Mouse (Mus musculus) CH12.LX (cell line): ENCODE measurements at regions not wholly inside any gene's neighbourhood (a gene's known extent, or its start where the extent isn't known, plus 50 kb on each side); places are given as distances from the start of the nearest gene placed in this dataset.

Experiments used
- DNase-seq: peaks from one replicate; pipeline ENCODE4 v3.0.0-alpha.2; 2013; ENCODE audit errors: extremely low read depth
- H3K27ac ChIP-seq: 2 replicates; pipeline ENCODE4 v1.5.1; 2012; ENCODE audit warnings: low read depth, mild to moderate bottlenecking, control low read depth, moderate library complexity; ENCODE audit not compliant: insufficient read depth
- H3K27me3 ChIP-seq: replicated peaks from 2 replicates; pipeline ENCODE3; 2012; ENCODE audit warnings: inconsistent platforms
- H3K36me3 ChIP-seq, 2 experiments: replicated peaks in 1 of 2; 2 replicates each; pipeline versions ENCODE3 to v1.6.1; 2012; ENCODE audit warnings: inconsistent platforms in 1 of 2, low read length in 1 of 2, mild to moderate bottlenecking in 1 of 2, mixed read lengths in 1 of 2, moderate library complexity in 1 of 2; ENCODE audit not compliant: control insufficient read depth in 1 of 2, insufficient read depth in 1 of 2
- H3K4me1 ChIP-seq, 2 experiments: 2 replicates each; pipeline ENCODE4 v1.6.1; 2012; ENCODE audit warnings: inconsistent platforms in 1 of 2, moderate library complexity in 1 of 2; ENCODE audit not compliant: insufficient read depth in 2 of 2, control insufficient read depth in 1 of 2
- H3K4me2 ChIP-seq: 2 replicates; pipeline ENCODE4 v1.6.1; 2012; ENCODE audit warnings: low read depth, mild to moderate bottlenecking, control low read depth; ENCODE audit not compliant: poor library complexity, insufficient read depth, severe bottlenecking
- H3K4me3 ChIP-seq, 3 experiments: fragments of 150-350 bp in 1 of 3; sonication (generic) in 1 of 3; replicated peaks in 1 of 3; 2 replicates each; pipeline versions ENCODE3 to v1.5.1; 2011 to 2012; ENCODE audit warnings: low read depth in 2 of 3, low read length in 2 of 3, mild to moderate bottlenecking in 2 of 3, moderate library complexity in 2 of 3, control low read depth in 1 of 3, improper control_type of control experiment in 1 of 3, inconsistent platforms in 1 of 3, mixed read lengths in 1 of 3; ENCODE audit not compliant: poor library complexity in 1 of 3
- H3K79me2 ChIP-seq: replicated peaks from 2 replicates; pipeline ENCODE4 v1.6.1; 2012; ENCODE audit warnings: mild to moderate bottlenecking, moderate library complexity; ENCODE audit not compliant: control insufficient read depth, poor library complexity, insufficient read depth, severe bottlenecking; ENCODE audit errors: extremely low read depth
- H3K9ac ChIP-seq: 2 replicates; pipeline ENCODE4 v1.6.1; 2012; ENCODE audit warnings: low read depth, mild to moderate bottlenecking, control low read depth, moderate library complexity; ENCODE audit not compliant: insufficient read depth
- H3K9me3 ChIP-seq: replicated peaks from 2 replicates; pipeline ENCODE3; 2012; ENCODE audit warnings: low read length, inconsistent platforms, mixed read lengths
- BHLHE40 ChIP-seq: IDR thresholded peaks from 2 replicates; pipeline ENCODE4 v1.6.1; 2011; ENCODE audit warnings: mild to moderate bottlenecking, low read depth, low read length, improper control_type of control experiment
- CHD2 ChIP-seq: IDR thresholded peaks from 2 replicates; pipeline ENCODE4 v1.6.1; 2011; ENCODE audit warnings: low read length, improper control_type of control experiment
- CTCF ChIP-seq, 2 experiments: IDR thresholded peaks in 1 of 2; conservative IDR thresholded peaks in 1 of 2; 2 replicates each; pipeline ENCODE4 v1.5.1; 2011 to 2012; ENCODE audit warnings: low read depth in 2 of 2, low read length in 2 of 2, improper control_type of control experiment in 1 of 2, inconsistent platforms in 1 of 2, mild to moderate bottlenecking in 1 of 2, moderate library complexity in 1 of 2
- E2F4 ChIP-seq: IDR thresholded peaks from 2 replicates; pipeline ENCODE4 v1.6.1; 2011; ENCODE audit warnings: low read depth, low read length, improper control_type of control experiment; ENCODE audit not compliant: insufficient replicate concordance
- ELF1 ChIP-seq: IDR thresholded peaks from 2 replicates; pipeline ENCODE4 v1.6.1; 2014; ENCODE audit warnings: low read depth, mild to moderate bottlenecking, inconsistent platforms, low read length, improper control_type of control experiment
- EP300 ChIP-seq: IDR thresholded peaks from 2 replicates; pipeline ENCODE4 v1.6.1; 2011; ENCODE audit warnings: low read length, improper control_type of control experiment
- ETS1 ChIP-seq: conservative IDR thresholded peaks from 2 replicates; pipeline ENCODE4 v1.6.1; 2012; ENCODE audit warnings: low read depth, mild to moderate bottlenecking, inconsistent platforms, low read length, improper control_type of control experiment, moderate library complexity
- GABPA ChIP-seq: IDR thresholded peaks from 2 replicates; pipeline ENCODE4 v1.6.1; 2012; ENCODE audit warnings: low read depth, low read length, improper control_type of control experiment, inconsistent platforms; ENCODE audit not compliant: insufficient replicate concordance
- HCFC1 ChIP-seq: IDR thresholded peaks from 2 replicates; pipeline ENCODE4 v1.6.1; 2012; ENCODE audit warnings: low read depth, mild to moderate bottlenecking, inconsistent platforms, low read length, improper control_type of control experiment
- IRF4 ChIP-seq: IDR thresholded peaks from 2 replicates; pipeline ENCODE4 v1.6.1; 2014; ENCODE audit warnings: low read depth, mild to moderate bottlenecking, inconsistent platforms, low read length, improper control_type of control experiment
- JUN ChIP-seq: IDR thresholded peaks from 2 replicates; pipeline ENCODE4 v1.6.1; 2011; ENCODE audit warnings: low read depth, mild to moderate bottlenecking, low read length, improper control_type of control experiment, moderate library complexity; ENCODE audit not compliant: insufficient read depth
- JUND ChIP-seq: conservative IDR thresholded peaks from 2 replicates; pipeline ENCODE4 v1.6.1; 2011; ENCODE audit warnings: low read depth, low read length, improper control_type of control experiment
- KAT2A ChIP-seq: IDR thresholded peaks from 2 replicates; pipeline ENCODE4 v1.6.1; 2012; ENCODE audit warnings: low read length, improper control_type of control experiment, inconsistent platforms; ENCODE audit not compliant: insufficient replicate concordance
- MAFK ChIP-seq: IDR thresholded peaks from 2 replicates; pipeline ENCODE4 v1.6.1; 2011; ENCODE audit warnings: low read length, improper control_type of control experiment; ENCODE audit not compliant: insufficient replicate concordance
- MAX ChIP-seq: IDR thresholded peaks from 2 replicates; pipeline ENCODE4 v1.6.1; 2011; ENCODE audit warnings: low read length, improper control_type of control experiment
- MAZ ChIP-seq: IDR thresholded peaks from 2 replicates; pipeline ENCODE4 v1.6.1; 2012; ENCODE audit warnings: low read depth, mild to moderate bottlenecking, inconsistent platforms, low read length, improper control_type of control experiment, moderate library complexity
- MEF2A ChIP-seq: IDR thresholded peaks from 2 replicates; pipeline ENCODE4 v1.6.1; 2014; ENCODE audit warnings: low read depth, mild to moderate bottlenecking, inconsistent platforms, low read length, improper control_type of control experiment, borderline replicate concordance
- MXI1 ChIP-seq: IDR thresholded peaks from 2 replicates; pipeline ENCODE4 v1.6.1; 2011; ENCODE audit warnings: mild to moderate bottlenecking, low read depth, low read length, improper control_type of control experiment
- MYC ChIP-seq: IDR thresholded peaks from 2 replicates; pipeline ENCODE4 v1.6.1; 2011; ENCODE audit warnings: low read depth, mild to moderate bottlenecking, improper control_type of control experiment, low read length
- NELFE ChIP-seq: IDR thresholded peaks from 2 replicates; pipeline ENCODE4 v1.6.1; 2011; ENCODE audit warnings: low read depth, low read length, improper control_type of control experiment
- NRF1 ChIP-seq: IDR thresholded peaks from 2 replicates; pipeline ENCODE4 v1.6.1; 2014; ENCODE audit warnings: low read depth, mild to moderate bottlenecking, inconsistent platforms, low read length, improper control_type of control experiment, moderate library complexity
- POLR2A ChIP-seq: IDR thresholded peaks from 2 replicates; pipeline ENCODE4 v1.6.1; 2011; ENCODE audit warnings: low read depth, mild to moderate bottlenecking, improper control_type of control experiment, low read length
- POLR2AphosphoS2 ChIP-seq: IDR thresholded peaks from 2 replicates; pipeline ENCODE4 v1.6.1; 2011; ENCODE audit warnings: low read depth, low read length, improper control_type of control experiment
- RAD21 ChIP-seq: IDR thresholded peaks from 2 replicates; pipeline ENCODE4 v1.6.1; 2011; ENCODE audit warnings: low read depth, mild to moderate bottlenecking, low read length, improper control_type of control experiment, moderate library complexity
- SIN3A ChIP-seq: IDR thresholded peaks from 2 replicates; pipeline ENCODE4 v1.6.1; 2012; ENCODE audit warnings: low read length, improper control_type of control experiment, inconsistent platforms
- SMC3 ChIP-seq: IDR thresholded peaks from 2 replicates; pipeline ENCODE4 v1.6.1; 2011; ENCODE audit warnings: low read depth, low read length, improper control_type of control experiment
- UBTF ChIP-seq: IDR thresholded peaks from 2 replicates; pipeline ENCODE4 v1.6.1; 2012; ENCODE audit warnings: low read depth, mild to moderate bottlenecking, inconsistent platforms, low read length, improper control_type of control experiment, moderate library complexity
- USF1 ChIP-seq: IDR thresholded peaks from 2 replicates; pipeline ENCODE4 v1.6.1; 2014; ENCODE audit warnings: low read depth, mild to moderate bottlenecking, inconsistent platforms, low read length, improper control_type of control experiment
- USF2 ChIP-seq: conservative IDR thresholded peaks from 2 replicates; pipeline ENCODE4 v1.6.1; 2011; ENCODE audit warnings: low read depth, low read length, improper control_type of control experiment
- ZC3H11A ChIP-seq: IDR thresholded peaks from 2 replicates; pipeline ENCODE4 v1.6.1; 2012; ENCODE audit warnings: low read depth, mild to moderate bottlenecking, inconsistent platforms, low read length, improper control_type of control experiment
- ZKSCAN1 ChIP-seq: IDR thresholded peaks from 2 replicates; pipeline ENCODE4 v1.6.1; 2012; ENCODE audit warnings: low read depth, inconsistent platforms, low read length, improper control_type of control experiment, borderline replicate concordance
- ZMIZ1 ChIP-seq: IDR thresholded peaks from 2 replicates; pipeline ENCODE4 v1.6.1; 2012; ENCODE audit warnings: low read depth, mild to moderate bottlenecking, inconsistent platforms, low read length, improper control_type of control experiment
- ZNF384 ChIP-seq: IDR thresholded peaks from 2 replicates; pipeline ENCODE4 v1.6.1; 2012; ENCODE audit warnings: low read depth, low read length, improper control_type of control experiment, inconsistent platforms
- dilution Hi-C: fragments of 300-500 bp; cut with MboI; formaldehyde crosslinking; loops from 2 replicates; pipeline ENCODE4 v1.14.3; 2020; ENCODE audit warnings: low sequenced_read_pairs; ENCODE audit not compliant: extremely low pct_unique_long_range_greater_than_20kb, extremely low pct_ligation_motif_present
- in situ Hi-C: fragments of 300-500 bp; cut with MboI; formaldehyde crosslinking; loops from 3 replicates; pipeline ENCODE4 v1.14.3; 2019; ENCODE audit warnings: low sequenced_read_pairs, low pct_ligation_motif_present, low pct_unique_long_range_greater_than_20kb, mixed read lengths

DNA sequence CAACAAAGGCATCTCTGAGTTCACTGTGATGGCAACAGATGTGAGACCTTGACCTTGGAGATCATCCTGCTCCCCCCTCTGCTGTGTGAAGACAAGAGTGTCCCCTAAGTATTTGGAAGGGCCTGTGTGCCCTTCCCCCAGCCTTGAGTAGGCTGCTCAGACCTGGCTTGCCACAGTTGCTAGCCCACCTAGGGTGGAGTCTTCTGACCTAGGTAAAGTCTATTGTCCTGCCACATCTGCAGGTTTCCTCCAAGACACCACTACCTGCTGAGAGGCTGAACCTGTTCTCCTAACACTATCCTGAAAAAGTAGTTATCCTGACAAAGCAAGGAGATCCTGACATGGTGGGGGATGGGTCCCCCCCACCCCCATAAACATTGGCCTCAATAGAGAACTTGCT is 840.7 kb downstream of the Gm6685 start:
- in situ Hi-C loops = no loop called here
- Histone ChIP-seq H3K4me3 (no peak overlapping the region), H3K36me3 (no peaks in the 10 kb centered on the region), H3K9me3 (no peaks in the 10 kb centered on the region), H3K4me1 (no peaks in the 10 kb centered on the region), H3K27me3 (no peaks in the 10 kb centered on the region), H3K9ac (no peak overlapping the region), H3K27ac (no peak overlapping the region), H3K79me2 (no peaks in the 10 kb centered on the region), H3K4me2 (no peak overlapping the region)
- DNase-seq = no peak
- no peak for TF ChIP-seq CTCF (conservative IDR thresholded peaks at IDR 0.05 in 1 of 2, IDR thresholded peaks at IDR 0.05 in 1 of 2; ENCODE audit: low read depth in 2 of 2, low read length in 2 of 2)
- TF ChIP-seq MEF2A = no peak
- no peak for TF ChIP-seq IRF4
- no peak for TF ChIP-seq ZC3H11A
- TF ChIP-seq BHLHE40 = no peak
- no peak for TF ChIP-seq E2F4
- TF ChIP-seq RAD21 = no peak
- no peak for TF ChIP-seq ZNF384
- no peak for TF ChIP-seq ZKSCAN1
- no peak for TF ChIP-seq UBTF
- no peak for TF ChIP-seq SMC3
- TF ChIP-seq GABPA = no peak
- no peak for TF ChIP-seq JUN
- no peak for TF ChIP-seq EP300
- TF ChIP-seq NELFE = no peak
- no peak for TF ChIP-seq KAT2A
- no peak for TF ChIP-seq ELF1
- dilution Hi-C loops = no loop called here

- Histone ChIP-seq H3K4me3 (no peak overlapping the region), H3K36me3 (no peaks in the 10 kb centered on the region), H3K4me1 (peaks cover 0 to 11% of the 10 kb centered on the region in 2 experiments; a peak in 2 of 4 replicates), H3K27me3 (no peaks in the 10 kb centered on the region), H3K27ac (no peak overlapping the region), H3K4me2 (no peak overlapping the region; the same call in 1 of the 2 replicates), H3K9ac (no peak overlapping the region), H3K79me2 (no peaks in the 10 kb centered on the region), H3K9me3 (no peaks in the 10 kb centered on the region)
- dilution Hi-C loops (no loop called here), in situ Hi-C loops (no loop called here)
- DNase-seq = peak; percentile 73
- TF ChIP-seq EP300 (peak; percentile 87), E2F4 (no peak), CHD2 (no peak), KAT2A (no peak), GABPA (no peak), NELFE (no peak), ZMIZ1 (no peak), MAFK (no peak), MAX (no peak), ETS1 (no peak), USF1 (no peak), ZNF384 (no peak), POLR2A (no peak), HCFC1 (no peak), MXI1 (no peak), MAZ (no peak), MEF2A (no peak), UBTF (no peak), MYC (no peak), NRF1 (no peak), SIN3A (no peak), POLR2AphosphoS2 (no peak), IRF4 (peak; percentile 87), ELF1 (0 out of 2 replicates have a peak, but pooled peaks have one; percentile 27), JUND (no peak; the same call in 1 of the 2 replicates), JUN (no peak), USF2 (no peak), RAD21 (no peak; the same call in 1 of the 2 replicates)
These were observed 855.1 kb upstream of the Vrk2 start for GRCm38 (mm10) chr11:27448866-27449265.
